Mouse (Mus musculus) right cerebral cortex, postnatal 25 days (tissue): ENCODE data around the gene Mical3.
A peak's percentile ranks its signal among the peaks of the same experiment; 100 is the strongest.

Source experiments
- DNase-seq: peaks from one replicate; pipeline ENCODE4 v3.0.0; 2022

The Mical3 gene

DNA sequence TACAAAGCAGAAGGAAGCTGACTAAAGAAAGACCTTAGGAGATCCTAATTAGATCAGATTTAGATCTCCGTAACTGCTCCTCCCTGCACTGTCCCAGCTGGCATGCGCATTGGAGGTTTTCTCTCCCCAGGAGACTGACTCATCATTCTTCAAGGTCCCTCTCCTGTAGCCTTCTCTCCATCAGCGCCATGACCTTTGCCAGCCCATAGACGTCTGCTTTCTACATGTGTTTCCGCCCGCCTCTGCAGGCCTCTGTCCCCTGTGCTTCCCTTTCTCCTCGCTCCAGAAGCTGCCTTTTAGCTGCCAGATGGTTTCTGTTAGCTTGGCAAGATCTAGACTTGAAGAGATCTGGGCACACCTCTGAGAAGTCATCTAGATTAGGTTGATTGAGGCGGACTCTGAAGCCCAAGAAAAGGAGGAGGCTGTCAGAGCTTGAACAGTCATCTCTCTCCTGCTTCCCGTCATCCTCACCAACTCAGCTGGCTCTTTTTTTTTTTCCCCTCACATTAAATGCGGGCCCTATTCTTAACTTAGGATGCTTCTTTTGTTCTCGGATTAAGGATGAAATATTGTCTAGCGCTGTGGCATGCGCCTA is 14.3 kb upstream of the Mical3 start:
- DNase-seq, result no peak

DNA sequence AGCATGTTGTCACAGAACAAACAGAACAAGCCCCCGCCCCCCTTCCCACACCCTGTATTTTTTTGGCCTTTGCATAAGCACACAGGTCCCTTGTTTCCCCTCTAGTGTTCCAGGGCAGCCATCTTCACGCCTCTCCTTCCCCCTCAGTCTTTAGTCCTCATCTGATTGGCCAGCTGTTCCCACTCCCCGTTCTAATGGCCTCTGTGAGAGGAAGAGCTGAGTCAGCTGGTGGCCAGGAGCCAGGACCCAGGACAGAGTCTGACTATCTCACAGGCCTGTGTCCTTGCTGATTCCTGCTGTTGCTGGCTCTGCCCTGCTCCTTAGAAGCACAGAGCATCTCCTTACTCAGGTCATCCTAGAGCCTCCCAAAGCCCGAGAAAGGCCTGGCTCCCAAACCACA is 13.3 kb upstream of the Mical3 start:
- DNase-seq, result no peak

DNA sequence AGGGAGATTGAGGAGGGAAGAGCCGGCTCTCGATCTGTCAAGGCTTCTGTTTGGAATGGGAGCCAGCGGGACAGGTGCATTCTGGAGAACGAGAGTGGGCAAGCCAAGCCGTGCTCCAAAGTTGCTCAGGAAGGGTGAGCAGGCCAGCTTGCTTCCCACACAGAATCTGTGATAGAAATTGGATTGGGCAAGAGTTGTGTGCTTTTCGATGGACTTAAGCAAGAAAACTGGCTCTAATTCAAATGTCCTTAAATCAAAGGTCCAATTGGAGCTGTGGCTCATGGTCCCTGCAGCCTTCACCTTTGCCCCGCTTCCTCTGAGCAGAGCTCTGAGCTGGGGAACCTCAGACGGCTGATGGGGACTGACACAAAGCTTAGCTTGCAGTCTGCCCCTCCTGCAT is 12.6 kb upstream of the Mical3 start:
- no peak for DNase-seq

GRCm38 (mm10) chr6:121142298-121142697 is 11.5 kb upstream of the Mical3 start:
- DNase-seq, result no peak

- DNase-seq, result no peak
Measured at GRCm38 (mm10) chr6:121139271-121139670, 8.5 kb upstream of the Mical3 start.

- no peak for DNase-seq
Measured at GRCm38 (mm10) chr6:121138338-121139040, 7.7 kb upstream of the Mical3 start.

DNA sequence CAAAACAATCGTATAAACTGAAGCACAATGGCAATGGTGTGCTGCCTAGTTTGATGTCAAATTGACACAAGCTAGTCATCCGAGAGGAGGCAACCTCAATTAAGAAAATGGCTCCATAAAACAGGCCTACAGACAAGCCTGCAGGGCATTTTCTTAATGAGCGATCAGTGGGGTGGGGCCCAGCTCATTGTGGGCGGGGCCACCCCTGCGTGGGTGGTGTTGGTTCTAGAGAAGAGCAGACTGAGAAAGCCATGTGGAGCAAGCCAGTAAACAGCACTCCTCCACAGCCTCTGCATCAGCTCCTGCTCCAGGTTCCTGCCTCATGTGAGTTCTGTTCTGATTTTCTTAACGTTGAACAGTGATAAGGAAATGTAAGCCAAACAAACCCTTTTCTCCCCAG is 6.4 kb upstream of the Mical3 start:
- DNase-seq, result no peak

GRCm38 (mm10) chr6:121134884-121135283 is 4.1 kb upstream of the Mical3 start:
- DNase-seq, result no peak

GRCm38 (mm10) chr6:121134249-121134648 is 3.5 kb upstream of the Mical3 start:
- DNase-seq, result no peak

- DNase-seq, result peak; percentile 87
Measured at GRCm38 (mm10) chr6:121130039-121130705, 627 bp downstream of the Mical3 start.

DNA sequence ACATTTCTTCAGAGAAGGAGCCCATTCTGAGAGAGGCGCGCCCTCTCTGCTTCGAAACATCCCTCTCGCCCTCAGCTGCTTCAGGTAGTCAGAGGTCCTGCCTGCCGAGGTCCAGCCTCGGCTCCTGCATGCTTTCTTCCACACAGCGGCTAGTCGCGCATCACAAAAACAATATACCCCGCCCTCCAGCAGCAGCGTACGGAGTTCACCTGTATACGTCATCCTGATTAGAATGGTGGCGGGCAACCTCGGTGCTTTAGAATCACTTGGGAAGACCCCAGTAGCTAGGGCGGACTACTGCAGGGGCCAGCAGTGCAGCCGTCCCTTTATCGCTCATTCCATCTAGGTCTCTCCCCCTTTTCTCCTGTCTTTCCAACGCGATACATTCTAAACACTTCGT is 1.3 kb downstream of the Mical3 start:
- DNase-seq, result peak; percentile 63

- DNase-seq, result no peak
Measured at GRCm38 (mm10) chr6:121128736-121129135, 2.1 kb downstream of the Mical3 start.

DNA sequence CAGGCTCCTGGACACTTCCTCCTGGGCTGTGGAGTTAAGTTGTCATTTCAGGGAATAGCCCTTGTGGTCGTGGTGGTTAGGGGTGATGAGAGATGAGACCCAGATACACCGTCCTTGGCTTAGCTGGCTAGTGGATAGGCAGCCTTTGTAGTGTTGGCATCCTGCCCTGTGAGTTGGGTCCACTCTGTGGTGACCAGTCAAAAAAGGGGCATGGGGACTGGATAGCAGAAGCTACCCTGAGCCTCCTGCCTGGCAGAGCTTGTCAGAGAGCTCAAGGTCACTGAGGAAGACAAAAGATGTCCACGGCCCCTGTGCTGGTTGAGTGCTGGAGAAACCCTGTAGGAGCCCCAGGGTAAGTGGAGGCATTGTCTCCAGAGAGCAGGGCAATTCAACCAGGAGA is 3.1 kb downstream of the Mical3 start:
- DNase-seq, result no peak

DNA sequence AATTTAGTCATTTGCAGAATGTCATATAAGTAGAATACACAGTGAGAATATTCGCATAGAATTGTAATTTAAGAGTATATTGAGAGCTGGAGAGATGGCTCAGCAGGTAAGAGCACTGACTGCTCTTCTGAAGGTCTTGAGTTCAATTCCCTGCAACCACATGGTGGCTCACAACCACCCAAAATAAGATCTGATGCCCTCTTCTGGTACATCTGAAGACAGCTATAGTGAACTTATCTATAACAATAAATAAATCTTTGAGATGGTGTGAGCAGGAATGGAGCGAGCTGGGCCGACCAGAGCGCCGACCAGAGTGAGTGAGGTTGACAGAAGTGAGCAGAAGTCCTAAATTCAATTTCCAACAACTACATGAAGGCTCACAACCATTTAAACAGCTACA is 4.6 kb downstream of the Mical3 start:
- no peak for DNase-seq

- no peak for DNase-seq
Measured at GRCm38 (mm10) chr6:121122739-121123241, 8.0 kb downstream of the Mical3 start.

GRCm38 (mm10) chr6:121120776-121121175 is 10.0 kb downstream of the Mical3 start:
- no peak for DNase-seq

GRCm38 (mm10) chr6:121117971-121118755 is 12.6 kb downstream of the Mical3 start:
- DNase-seq, result no peak

DNA sequence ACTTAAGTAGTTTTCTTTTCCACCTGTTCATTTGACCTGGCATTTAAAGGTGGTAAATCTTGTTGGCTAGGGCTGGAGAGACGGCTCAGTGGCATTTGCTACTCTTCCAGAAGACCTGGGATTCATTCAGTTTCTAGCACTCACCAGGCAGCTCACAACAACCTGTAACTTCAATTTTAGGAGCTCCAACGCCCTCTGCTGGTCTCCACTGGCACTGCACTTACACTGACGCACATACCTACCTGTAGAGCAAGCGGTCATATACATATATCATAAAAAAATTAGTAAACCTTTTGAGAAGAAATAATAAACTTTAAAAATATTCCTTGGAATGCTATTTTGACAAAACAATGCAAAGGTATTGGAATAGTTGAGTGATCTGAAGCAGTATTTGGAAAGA is 13.7 kb downstream of the Mical3 start:
- DNase-seq, result no peak

DNA sequence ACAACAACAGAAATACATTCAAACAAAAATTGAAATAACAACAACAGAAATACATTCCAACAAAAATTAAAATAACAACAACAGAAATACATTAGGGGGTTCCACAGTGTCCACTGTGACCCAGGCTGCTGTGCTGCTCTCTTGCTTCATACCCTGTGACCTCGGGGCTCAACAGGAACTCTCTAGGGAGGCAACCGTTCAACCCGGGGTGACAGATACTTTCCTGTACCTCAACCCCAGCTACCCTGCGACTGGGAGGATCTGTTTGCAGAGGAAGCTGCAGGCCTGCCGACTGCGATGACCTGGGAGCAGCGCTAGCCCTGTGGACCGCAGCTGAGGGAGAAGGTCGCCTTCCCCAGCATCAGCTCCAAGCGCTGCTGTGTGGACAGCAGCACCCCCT is 14.4 kb downstream of the Mical3 start:
- no peak for DNase-seq

DNA sequence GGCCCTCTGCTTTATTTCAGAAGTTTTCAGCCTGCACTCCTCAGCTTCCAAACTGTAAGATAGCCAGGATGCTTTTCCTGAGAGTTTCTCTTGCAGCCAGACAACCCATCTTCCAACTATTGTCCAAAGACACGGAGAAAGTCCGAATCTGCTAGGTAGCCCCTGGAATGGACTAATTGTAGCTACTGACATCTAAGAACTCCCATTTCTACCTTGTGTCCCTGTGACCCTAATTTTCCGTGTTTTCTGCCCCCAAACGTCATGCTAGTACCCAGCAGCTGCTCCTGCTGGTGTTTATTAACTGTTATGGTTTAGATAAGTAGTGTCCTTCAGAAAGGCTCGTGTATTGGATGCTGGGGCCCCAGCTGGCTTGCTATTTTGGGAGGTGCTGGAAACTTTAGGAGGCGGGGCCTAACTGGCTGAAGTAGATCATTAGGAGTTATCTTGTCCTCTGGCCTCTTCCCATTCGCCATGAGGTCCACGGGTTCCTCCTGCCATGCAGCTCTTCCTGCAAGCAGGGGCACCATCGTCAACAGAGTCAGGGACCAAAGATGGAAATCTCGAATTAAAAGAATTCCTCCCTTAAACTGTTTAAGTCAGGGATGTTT is 19.2 kb downstream of the Mical3 start:
- no peak for DNase-seq

GRCm38 (mm10) chr6:121109998-121110603 is 20.7 kb downstream of the Mical3 start:
- peak; percentile 89 for DNase-seq
